Mouse (Mus musculus) G1E (cell line): Measurements from ENCODE around the gene Ckap4. TPM values are rescaled to one million over a fixed set of nuclear protein-coding genes. Genes with fewer than 3 reads are reported as not detected.

ENCODE experiments used
- ATAC-seq: 2 replicates; pipeline ENCODE4 v1.8.0; 2016; ENCODE audit warnings: mild to moderate bottlenecking; ENCODE audit not compliant: insufficient number of reproducible peaks, poor library complexity, low FRiP score, severe bottlenecking; ENCODE audit errors: extremely low read depth
- DNase-seq: peaks from one replicate; pipeline ENCODE4 v3.0.0; 2012; ENCODE audit warnings: low spot score
- H3K27me3 ChIP-seq: 2 replicates; pipeline ENCODE4 v1.6.1; 2012; ENCODE audit warnings: mild to moderate bottlenecking, low read length, inconsistent platforms; ENCODE audit not compliant: insufficient read depth
- H3K36me3 ChIP-seq: replicated peaks from 2 replicates; pipeline ENCODE3; 2012; ENCODE audit warnings: mild to moderate bottlenecking, inconsistent platforms
- H3K4me1 ChIP-seq: 2 replicates; pipeline ENCODE4 v1.6.1; 2012; ENCODE audit warnings: low read depth, low read length, inconsistent platforms, mixed read lengths; ENCODE audit not compliant: insufficient read depth
- H3K4me3 ChIP-seq: 2 replicates; pipeline ENCODE4 v1.5.1; 2012; ENCODE audit warnings: low read depth, mild to moderate bottlenecking, inconsistent platforms, low read length, moderate library complexity, mixed read lengths
- H3K9me3 ChIP-seq: replicated peaks from 2 replicates; pipeline ENCODE4 v1.6.1; 2012; ENCODE audit warnings: inconsistent platforms
- CTCF ChIP-seq: IDR thresholded peaks from 2 replicates; pipeline ENCODE4 v1.5.1; 2012; ENCODE audit warnings: low read depth, low read length, inconsistent platforms, mixed read lengths
- GATA1 ChIP-seq: IDR thresholded peaks from 2 replicates; pipeline ENCODE4 v1.6.1; 2012; ENCODE audit warnings: borderline replicate concordance, low read length, inconsistent platforms, mixed read lengths
- GATA2 ChIP-seq: IDR thresholded peaks from 2 replicates; pipeline ENCODE4 v1.6.1; 2012; ENCODE audit warnings: low read depth, low read length, inconsistent platforms, borderline replicate concordance
- POLR2AphosphoS5 ChIP-seq: IDR thresholded peaks from 2 replicates; pipeline ENCODE4 v1.6.1; 2012; ENCODE audit warnings: low read depth, low read length, inconsistent platforms; ENCODE audit not compliant: insufficient replicate concordance
- TAL1 ChIP-seq: conservative IDR thresholded peaks from 2 replicates; pipeline ENCODE4 v1.6.1; 2012; ENCODE audit warnings: low read depth, low read length, inconsistent platforms, mixed read lengths
- polyA plus RNA-seq: library from polyadenylated mRNA; stranded (reverse); fragments of >175 nt; gene quantifications from 2 replicates; pipeline ENCODE4 v1.2.3, GENCODE M21; 2012
- total RNA-seq, 2 experiments: library from RNA; stranded (forward) in 1 of 2; stranded (reverse) in 1 of 2; fragments of 200-1000 nt in 1 of 2; fragments of >200 nt in 1 of 2; fragmentation: Nextera tagmentation in 1 of 2; gene quantifications; 2 replicates each; pipeline ENCODE4 v1.2.3; 2014 to 2017

Ckap4 gene
- total and polyA plus RNA-seq, 3 experiments = 0.02 to 5.3 TPM; not detected in 1

- ATAC-seq (peak; percentile 94), DNase-seq (no peak)
- H3K9me3 ChIP-seq = no peaks in the 10 kb centered on the region
- H3K36me3 ChIP-seq = no peaks in the 10 kb centered on the region
- no peak overlapping the region; the same call in 1 of the 2 replicates for H3K4me3 ChIP-seq
- peaks cover 43% of the 10 kb centered on the region for H3K4me1 ChIP-seq
- TF ChIP-seq POLR2AphosphoS5 (no peak), TAL1 (0 out of 2 replicates have a peak, but pooled peaks have one; percentile 30)
- peaks cover 32% of the 10 kb centered on the region for H3K27me3 ChIP-seq
Observed at GRCm38 (mm10) chr10:84549920-84550293, 16.0 kb upstream of the Ckap4 start.

GRCm38 (mm10) chr10:84549146-84549919 lies 15.5 kb upstream of the Ckap4 start:
- Histone ChIP-seq H3K36me3 (no peaks in the 10 kb centered on the region), H3K4me1 (peaks cover 40% of the 10 kb centered on the region), H3K27me3 (peaks cover 36% of the 10 kb centered on the region), H3K9me3 (no peaks in the 10 kb centered on the region), H3K4me3 (no peak overlapping the region)
- ATAC-seq (no peak), DNase-seq (no peak)
- TF ChIP-seq GATA1 (no peak), CTCF (no peak)

- peaks cover 55% of the 10 kb centered on the region for H3K4me1 ChIP-seq
- peaks cover 44% of the 10 kb centered on the region for H3K27me3 ChIP-seq
- H3K36me3 ChIP-seq = no peaks in the 10 kb centered on the region
- DNase-seq (no peak), ATAC-seq (no peak)
- no peak overlapping the region for H3K4me3 ChIP-seq
- TF ChIP-seq POLR2AphosphoS5 = no peak
- no peak for TF ChIP-seq CTCF
- no peak for TF ChIP-seq GATA2
- TF ChIP-seq GATA1 = no peak
- TF ChIP-seq TAL1 = no peak
- H3K9me3 ChIP-seq = no peaks in the 10 kb centered on the region
Observed at GRCm38 (mm10) chr10:84544841-84545610, 11.2 kb upstream of the Ckap4 start.

- ATAC-seq = peak; percentile 98
- Histone ChIP-seq H3K4me3 (no peak overlapping the region), H3K4me1 (peaks cover 37% of the 10 kb centered on the region), H3K9me3 (no peaks in the 10 kb centered on the region), H3K36me3 (no peaks in the 10 kb centered on the region), H3K27me3 (peaks cover 38% of the 10 kb centered on the region)
- DNase-seq = peak; percentile 31
- TF ChIP-seq TAL1 (peak; percentile 79), GATA1 (no peak), GATA2 (peak; percentile 73; the same call in 1 of the 2 replicates)
Observed at GRCm38 (mm10) chr10:84542802-84543658, 9.2 kb upstream of the Ckap4 start.

- DNase-seq (no peak), ATAC-seq (no peak)
- TF ChIP-seq POLR2AphosphoS5 = no peak
- TF ChIP-seq GATA2 = no peak
- no peak for TF ChIP-seq TAL1
- TF ChIP-seq GATA1 = no peak
- no peak for TF ChIP-seq CTCF
- Histone ChIP-seq H3K4me3 (no peak overlapping the region), H3K9me3 (no peaks in the 10 kb centered on the region), H3K36me3 (no peaks in the 10 kb centered on the region), H3K4me1 (peaks cover 30% of the 10 kb centered on the region), H3K27me3 (peaks cover 37% of the 10 kb centered on the region)
Observed at GRCm38 (mm10) chr10:84539651-84540050, 5.8 kb upstream of the Ckap4 start.

GRCm38 (mm10) chr10:84535859-84536258 lies 2.0 kb upstream of the Ckap4 start:
- H3K36me3 ChIP-seq = no peaks in the 10 kb centered on the region
- H3K4me3 ChIP-seq = no peak overlapping the region
- TF ChIP-seq TAL1 (no peak), POLR2AphosphoS5 (no peak), GATA1 (no peak), GATA2 (no peak), CTCF (no peak)
- peaks cover 3% of the 10 kb centered on the region; the same call in 1 of the 2 replicates for H3K4me1 ChIP-seq
- ATAC-seq (no peak), DNase-seq (no peak)
- H3K27me3 ChIP-seq = peaks cover 38% of the 10 kb centered on the region
- H3K9me3 ChIP-seq = peaks cover 12% of the 10 kb centered on the region
